Mouse (Mus musculus): ENCODE measurements at regions not wholly inside any gene's neighbourhood (a gene's known extent, or its start where the extent isn't known, plus 50 kb on each side); places are given as distances from the start of the nearest gene placed in this dataset.

DNA sequence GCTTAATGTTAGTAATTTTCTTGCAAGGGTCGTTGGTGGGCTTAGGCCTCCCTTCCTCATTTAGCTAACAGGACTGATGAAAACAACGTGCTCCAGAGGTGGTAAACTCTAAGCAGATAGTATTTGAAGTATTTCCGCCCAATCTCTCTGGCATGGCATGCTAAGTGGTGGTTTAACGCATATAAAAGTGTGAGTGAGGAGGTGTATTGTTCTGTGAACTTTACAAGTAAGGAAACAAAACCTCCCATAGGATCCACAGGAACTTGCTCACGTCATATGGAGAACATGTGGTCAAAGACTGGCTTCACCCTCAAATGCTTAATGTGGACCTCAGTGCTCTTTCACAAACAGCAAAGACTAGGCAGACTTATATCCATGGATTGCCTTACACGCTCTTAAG, 56.5 kb upstream of the Tars start:
- TF ChIP-seq CTCF (IDR thresholded peaks at IDR 0.05) (no peak), POLR2A (IDR thresholded peaks at IDR 0.05; ENCODE audit: insufficient read depth, low read depth, low read length) (no peak), EP300 (IDR thresholded peaks at IDR 0.05; ENCODE audit: insufficient read depth, low read depth, low read length) (no peak)
- no peak for DNase-seq

DNA sequence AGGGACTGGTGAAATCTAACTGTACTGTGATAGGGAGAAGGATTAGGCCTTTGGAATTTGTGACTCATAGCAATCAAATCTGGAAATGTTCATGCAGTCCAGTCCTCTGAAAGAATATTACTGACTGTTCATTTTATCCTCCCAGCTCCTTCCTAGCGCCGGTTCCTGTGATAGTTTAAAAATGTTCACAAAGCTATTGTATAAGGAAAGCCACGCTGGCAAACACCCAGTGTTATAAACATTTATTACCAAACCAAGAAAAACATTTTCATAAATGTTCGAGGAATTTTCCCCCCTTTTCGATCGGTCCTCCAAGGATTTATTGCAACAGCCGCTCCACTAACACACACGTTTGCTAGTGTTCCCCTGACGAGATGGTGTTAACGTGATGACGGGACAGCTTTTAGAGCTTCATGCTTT, 55.9 kb upstream of the Tars start:
- Histone ChIP-seq H3K27ac (no peak overlapping the region), H3K27me3 (ENCODE audit: control insufficient read depth, insufficient read depth, low read length) (no peaks in the 10 kb centered on the region), H3K4me1 (ENCODE audit: control insufficient read depth, insufficient read depth, low read length) (no peaks in the 10 kb centered on the region), H3K79me2 (replicated peaks; ENCODE audit: control insufficient read depth, insufficient read depth, low read length) (no peaks in the 10 kb centered on the region), H3K4me3 (no peak overlapping the region), H3K9ac (ENCODE audit: low read depth, low read length) (no peak overlapping the region), H3K36me3 (ENCODE audit: control insufficient read depth, insufficient read depth, low read length) (no peaks in the 10 kb centered on the region)
- no peak for DNase-seq
- intact Hi-C loops (cut with DNase I) = no loop called here
- no peak for TF ChIP-seq POLR2A (IDR thresholded peaks at IDR 0.05; ENCODE audit: insufficient read depth, low read depth, low read length)
- TF ChIP-seq EP300 (IDR thresholded peaks at IDR 0.05; ENCODE audit: insufficient read depth, low read depth, low read length) = no peak
- TF ChIP-seq CTCF (IDR thresholded peaks at IDR 0.05) = no peak
- 47% methylated on average over 11 of the region's 11 CpGs for WGBS

More for the DNA sequence above, 56.5 kb upstream of the Tars start:
- WGBS = 68% methylated on average over 6 of the region's 6 CpGs
- H3K9ac ChIP-seq (ENCODE audit: low read depth, low read length) = no peak overlapping the region
- H3K27me3 ChIP-seq (ENCODE audit: control insufficient read depth, insufficient read depth, low read length) = no peaks in the 10 kb centered on the region
- no peak overlapping the region for H3K27ac ChIP-seq
- intact Hi-C loops (cut with DNase I) = no loop called here
- H3K79me2 ChIP-seq (replicated peaks; ENCODE audit: control insufficient read depth, insufficient read depth, low read length) = no peaks in the 10 kb centered on the region
- H3K4me3 ChIP-seq = no peak overlapping the region
- H3K4me1 ChIP-seq (ENCODE audit: control insufficient read depth, insufficient read depth, low read length) = no peaks in the 10 kb centered on the region
- no peaks in the 10 kb centered on the region for H3K36me3 ChIP-seq (ENCODE audit: control insufficient read depth, insufficient read depth, low read length)

DNA sequence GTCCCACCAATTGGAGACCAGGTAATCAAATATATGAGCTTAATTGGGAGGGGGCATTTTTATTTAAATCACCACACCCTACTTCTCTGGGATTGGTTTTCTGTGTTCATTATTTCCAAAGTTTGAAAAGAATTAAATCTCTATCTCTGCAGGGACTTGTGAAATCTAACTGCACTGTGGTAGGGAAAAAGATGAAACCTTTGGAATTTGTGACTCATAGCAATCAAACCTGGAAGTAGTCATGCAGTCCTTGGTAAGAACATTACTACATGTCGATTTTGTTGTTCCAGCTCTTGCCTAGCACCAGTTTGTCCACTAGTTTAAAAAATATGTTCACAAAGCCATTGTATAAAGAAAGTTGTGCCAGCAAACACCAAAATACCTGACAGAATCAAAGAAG, 54.5 kb upstream of the Tars start:
- no peak overlapping the region for H3K4me3 ChIP-seq
- intact Hi-C loops (cut with DNase I) = no loop called here
- no peak for DNase-seq
- WGBS = 80% methylated on average over 1 of the region's 1 CpGs
- no peaks in the 10 kb centered on the region for H3K36me3 ChIP-seq (ENCODE audit: control insufficient read depth, insufficient read depth, low read length)
- no peaks in the 10 kb centered on the region for H3K27me3 ChIP-seq (ENCODE audit: control insufficient read depth, insufficient read depth, low read length)
- no peak overlapping the region for H3K9ac ChIP-seq (ENCODE audit: low read depth, low read length)
- no peak for TF ChIP-seq CTCF (IDR thresholded peaks at IDR 0.05)
- no peak for TF ChIP-seq EP300 (IDR thresholded peaks at IDR 0.05; ENCODE audit: insufficient read depth, low read depth, low read length)
- no peak for TF ChIP-seq POLR2A (IDR thresholded peaks at IDR 0.05; ENCODE audit: insufficient read depth, low read depth, low read length)
- H3K79me2 ChIP-seq (replicated peaks; ENCODE audit: control insufficient read depth, insufficient read depth, low read length) = no peaks in the 10 kb centered on the region
- no peak overlapping the region for H3K27ac ChIP-seq
- no peaks in the 10 kb centered on the region for H3K4me1 ChIP-seq (ENCODE audit: control insufficient read depth, insufficient read depth, low read length)

DNA sequence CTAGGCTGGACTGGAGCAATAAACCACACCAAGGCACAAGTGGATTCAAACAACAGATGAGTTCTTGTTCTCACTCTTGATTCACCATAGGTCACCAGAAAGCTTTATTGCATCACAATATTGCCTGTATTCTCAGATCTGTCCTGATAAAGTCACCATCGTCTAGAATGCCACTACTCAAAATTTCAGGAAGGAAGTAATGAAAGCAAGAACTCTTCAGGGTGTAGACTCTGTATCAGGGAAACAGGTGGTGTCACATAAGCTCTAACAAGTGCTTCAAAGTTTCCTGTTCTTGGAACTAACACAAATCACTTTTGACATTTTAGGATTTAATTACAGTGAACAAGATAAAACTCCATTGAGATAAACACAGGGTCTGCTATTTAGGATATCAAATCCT, 52.2 kb upstream of the Tars start:
- 47% methylated on average over 1 of the region's 1 CpGs for WGBS
- DNase-seq = no peak
- no peak overlapping the region for H3K27ac ChIP-seq
- intact Hi-C loops (cut with DNase I) = no loop called here
- TF ChIP-seq EP300 (IDR thresholded peaks at IDR 0.05; ENCODE audit: insufficient read depth, low read depth, low read length) = no peak
- no peak for TF ChIP-seq CTCF (IDR thresholded peaks at IDR 0.05)
- TF ChIP-seq POLR2A (IDR thresholded peaks at IDR 0.05; ENCODE audit: insufficient read depth, low read depth, low read length) = no peak
- no peaks in the 10 kb centered on the region for H3K79me2 ChIP-seq (replicated peaks; ENCODE audit: control insufficient read depth, insufficient read depth, low read length)
- H3K4me3 ChIP-seq = no peak overlapping the region
- H3K36me3 ChIP-seq (ENCODE audit: control insufficient read depth, insufficient read depth, low read length) = no peaks in the 10 kb centered on the region
- no peak overlapping the region for H3K9ac ChIP-seq (ENCODE audit: low read depth, low read length)
- H3K4me1 ChIP-seq (ENCODE audit: control insufficient read depth, insufficient read depth, low read length) = no peaks in the 10 kb centered on the region
- no peaks in the 10 kb centered on the region for H3K27me3 ChIP-seq (ENCODE audit: control insufficient read depth, insufficient read depth, low read length)
